Mouse (Mus musculus): ENCODE data around the gene Zfp735.

Gene Zfp735

GRCm38 (mm10) chr11:73688478-73688877 lies at the start of gene Zfp735:
Zfp735 (plus strand) TSS chr11:73688778.
- no peak for DNase-seq

DNA sequence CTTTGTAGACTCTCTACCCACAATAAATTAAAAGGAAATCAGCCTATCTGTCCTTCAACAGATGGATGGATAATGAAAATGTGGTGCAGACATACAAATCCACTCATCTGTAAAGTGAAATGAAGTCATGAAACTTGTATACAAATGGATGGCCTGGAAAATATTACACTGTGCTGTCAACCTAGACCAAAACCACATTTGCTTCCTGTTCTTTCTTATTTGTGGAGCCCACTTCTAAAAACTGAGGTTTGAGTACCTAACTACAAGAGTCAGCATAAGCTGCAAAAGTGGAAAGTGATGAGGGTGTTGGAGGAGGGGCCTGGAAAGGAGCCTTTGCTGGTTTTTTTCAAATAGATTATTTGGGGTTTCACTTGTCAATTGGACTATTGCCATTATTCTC lies 70.5 kb downstream of the Zfp735 start:
- DNase-seq = no peak

All from thymus, adult 18-20 months (tissue).